In genomic region chr2:69603726-69604393, GRCm38 (mm10) we compare ENCODE assay signal across 29 mouse cellular contexts. TPM values are rescaled to one million over a fixed set of nuclear protein-coding genes. Genes with fewer than 3 reads are reported as not detected.
DNase-seq lines count a peak whose midpoint lies in the region; ATAC-seq and TF ChIP-seq lines count a peak whose summit lies in the region.
"Had no signal": no experiment of that assay in that cellular context is flagged by ENCODE, and none has a peak within 500 bp of the region (broad histone marks: within the 10 kb centered on the region; RNA-seq: fewer than 3 reads in every experiment).

No protein-coding gene starts in this region.

- no peaks in the 10 kb centered on the region; the same call in 1 of the 2 replicates for H3K4me1 ChIP-seq in intestine, embryonic 16.5 days (ENCODE audit: control insufficient read depth, insufficient read depth, low read length)
- no peaks in the 10 kb centered on the region for H3K4me1 ChIP-seq in kidney, embryonic 16.5 days (ENCODE audit: insufficient read depth, low read length)
- H3K4me1 ChIP-seq in small intestine, adult 2 months (ENCODE audit: control insufficient read depth, insufficient read depth, insufficient read length, low read length) = peaks cover 5% of the 10 kb centered on the region; the same call in 1 of the 2 replicates
- H3K4me1 ChIP-seq in forebrain, embryonic 12.5 days = no peaks in the 10 kb centered on the region
- H3K4me1 ChIP-seq: limb, embryonic 10.5 days; liver, embryonic 15.5 days; lung, embryonic 15.5 days; stomach, embryonic 15.5 days had no signal

- H3K9me3 ChIP-seq in intestine, embryonic 16.5 days (ENCODE audit: control insufficient read depth, low read length) = no peaks in the 10 kb centered on the region
- no peaks in the 10 kb centered on the region for H3K9me3 ChIP-seq in kidney, embryonic 16.5 days (ENCODE audit: low read length)
- no peaks in the 10 kb centered on the region for H3K9me3 ChIP-seq in forebrain, embryonic 12.5 days
- H3K9me3 ChIP-seq: limb, embryonic 10.5 days; liver, embryonic 15.5 days; lung, embryonic 15.5 days; stomach, embryonic 15.5 days had no signal

- no peaks in the 10 kb centered on the region for H3K36me3 ChIP-seq in intestine, embryonic 16.5 days (ENCODE audit: control insufficient read depth, insufficient read depth, low read length)
- H3K36me3 ChIP-seq in kidney, embryonic 16.5 days (ENCODE audit: insufficient read depth, low read length) = no peaks in the 10 kb centered on the region
- H3K36me3 ChIP-seq in small intestine, adult 2 months (ENCODE audit: control insufficient read depth, insufficient read depth, low read length) = no peaks in the 10 kb centered on the region
- H3K36me3 ChIP-seq in forebrain, embryonic 12.5 days (replicated peaks) = no peaks in the 10 kb centered on the region
- H3K36me3 ChIP-seq: limb, embryonic 10.5 days; liver, embryonic 15.5 days; lung, embryonic 15.5 days; stomach, embryonic 15.5 days had no signal

- H3K4me2 ChIP-seq in intestine, embryonic 16.5 days (ENCODE audit: low read depth, low read length) = no peak overlapping the region
- H3K4me2 ChIP-seq in kidney, embryonic 16.5 days (replicated peaks; ENCODE audit: low read depth, low read length) = no peak overlapping the region
- H3K4me2 ChIP-seq in forebrain, embryonic 12.5 days = no peak overlapping the region
- H3K4me2 ChIP-seq: heart, embryonic 11.5 days; liver, embryonic 15.5 days; lung, embryonic 15.5 days; stomach, embryonic 15.5 days had no signal

- H3K9ac ChIP-seq in intestine, embryonic 16.5 days (ENCODE audit: low read depth, low read length) = no peak overlapping the region
- H3K9ac ChIP-seq in kidney, embryonic 16.5 days (replicated peaks; ENCODE audit: low read length) = no peak overlapping the region
- H3K9ac ChIP-seq in forebrain, embryonic 12.5 days = no peak overlapping the region
- H3K9ac ChIP-seq: liver, embryonic 15.5 days; lung, embryonic 15.5 days; stomach, embryonic 15.5 days had no signal

- peak; percentile 9 for DNase-seq in 3T3-L1 (ENCODE audit: low read depth, low spot score)
- DNase-seq in T-cell, adult 2 months (ENCODE audit: low spot score) = no peak
- DNase-seq: adrenal gland, postnatal 10 days; cerebellum, adult 2 months; cerebellum, postnatal 36 days; embryo, embryonic 11 days; gastrocnemius, postnatal 14 days; heart, adult 11 months; liver; lung, postnatal 4 days; thymus, adult 18-20 months; thymus, postnatal 4 days had no signal

- H3K27ac ChIP-seq in intestine, embryonic 16.5 days (ENCODE audit: low read length) = peak overlapping the region; percentile 83
- peak overlapping the region; percentile 60; the same call in 1 of the 2 replicates for H3K27ac ChIP-seq in kidney, embryonic 16.5 days (ENCODE audit: low read length)
- peak overlapping the region; percentile 14; the same call in 1 of the 2 replicates for H3K27ac ChIP-seq in small intestine, adult 2 months (ENCODE audit: insufficient read depth, low read depth, low read length)
- H3K27ac ChIP-seq in forebrain, embryonic 12.5 days = no peak overlapping the region
- H3K27ac ChIP-seq: hindbrain, postnatal 0 days; limb, embryonic 10.5 days; liver, embryonic 15.5 days; lung, embryonic 15.5 days; stomach, embryonic 15.5 days had no signal

- peak; percentile 91 for ATAC-seq in intestine, embryonic 16.5 days
- no peak; the same call in 1 of the 2 replicates for ATAC-seq in kidney, embryonic 16.5 days (ENCODE audit: low FRiP score, low TSS enrichment)
- no peak for ATAC-seq in forebrain, embryonic 12.5 days (ENCODE audit: low FRiP score)
- no peak for ATAC-seq in monocyte, adult 5-6 weeks (replicated peaks; ENCODE audit: insufficient number of reproducible peaks, low FRiP score, low TSS enrichment, poor library complexity, severe bottlenecking)
- ATAC-seq: activated CD4-positive, CD25-positive, alpha-beta regulatory T cell, adult 4 months; forebrain, embryonic 16.5 days; hindbrain, postnatal 0 days; midbrain, embryonic 16.5 days had no signal

- no peaks in the 10 kb centered on the region for H3K27me3 ChIP-seq in intestine, embryonic 16.5 days (replicated peaks; ENCODE audit: control insufficient read depth, insufficient read depth, low read length)
- no peaks in the 10 kb centered on the region for H3K27me3 ChIP-seq in kidney, embryonic 16.5 days (ENCODE audit: insufficient read depth, low read length)
- H3K27me3 ChIP-seq in small intestine, adult 2 months (ENCODE audit: control insufficient read depth, insufficient read depth, low read length) = no peaks in the 10 kb centered on the region
- no peaks in the 10 kb centered on the region for H3K27me3 ChIP-seq in forebrain, embryonic 12.5 days
- H3K27me3 ChIP-seq: liver, embryonic 15.5 days; lung, embryonic 15.5 days; stomach, embryonic 15.5 days had no signal

- TF ChIP-seq POLR2A in small intestine, adult 2 months (IDR thresholded peaks at IDR 0.05; ENCODE audit: low read depth, low read length) = no peak

- H3K4me3 ChIP-seq in intestine, embryonic 16.5 days (ENCODE audit: low read length) = no peak overlapping the region
- no peak overlapping the region for H3K4me3 ChIP-seq in kidney, embryonic 16.5 days (ENCODE audit: low read length)
- H3K4me3 ChIP-seq in small intestine, adult 2 months (ENCODE audit: low read depth, low read length) = no peak overlapping the region
- H3K4me3 ChIP-seq in forebrain, embryonic 12.5 days (replicated peaks) = no peak overlapping the region
- H3K4me3 ChIP-seq: limb, embryonic 10.5 days; liver, embryonic 15.5 days; lung, embryonic 15.5 days; stomach, embryonic 15.5 days had no signal

- 76% methylated on average over 7 of the region's 7 CpGs for WGBS in intestine, embryonic 16.5 days
- WGBS in kidney, embryonic 16.5 days = 88% methylated on average over 7 of the region's 7 CpGs
- 47% methylated on average over 7 of the region's 7 CpGs for WGBS in small intestine, adult 2 months
- 89% methylated on average over 7 of the region's 7 CpGs for WGBS in forebrain, embryonic 12.5 days

- TF ChIP-seq CTCF in small intestine, adult 2 months (IDR thresholded peaks at IDR 0.05; ENCODE audit: extremely low read depth, insufficient read length, insufficient replicate concordance, low read depth, low read length) = no peak

RNA-seq across cellular contexts. Expression of gene Lrp2, which starts 18.0 kb away (rescaled TPM):
- 2.0 and 2.2 TPM in 2 replicates for polyA plus RNA-seq in intestine, embryonic 16.5 days (2015; fragmentation: Nextera tagmentation; extraction: Ambion mirVana)
- polyA plus RNA-seq in kidney, embryonic 16.5 days (2015; fragmentation: Nextera tagmentation; extraction: Ambion mirVana) = 21.4 and 23.0 TPM in 2 replicates
- polyA plus RNA-seq in small intestine, adult 2 months (2012; rRNA removed) = 0.04 TPM in 1 of 2 replicates, not detected in the other
- polyA plus RNA-seq in forebrain, embryonic 12.5 days (2016; fragmentation: Nextera tagmentation; extraction: Ambion mirVana) = 1.5 and 1.8 TPM in 2 replicates
- not detected in 3 replicates for total RNA-seq in monocyte, adult 5-6 weeks (2017)
- total RNA-seq: gastrocnemius, postnatal 14 days; hematopoietic stem cell, adult 5-6 weeks; megakaryocyte-erythroid progenitor cell, adult 5-6 weeks; MEL had no signal

RNA-seq across cellular contexts. Expression of gene Bbs5, which starts 43.1 kb away (rescaled TPM):
- polyA plus RNA-seq in intestine, embryonic 16.5 days (2015; fragmentation: Nextera tagmentation; extraction: Ambion mirVana) = 10.3 and 11.1 TPM in 2 replicates
- polyA plus RNA-seq in kidney, embryonic 16.5 days (2015; fragmentation: Nextera tagmentation; extraction: Ambion mirVana) = 16.1 and 19.9 TPM in 2 replicates
- not detected in 2 replicates for polyA plus RNA-seq in small intestine, adult 2 months (2012; rRNA removed)
- polyA plus RNA-seq in forebrain, embryonic 12.5 days (2016; fragmentation: Nextera tagmentation; extraction: Ambion mirVana) = 15.9 and 16.8 TPM in 2 replicates
- total RNA-seq in monocyte, adult 5-6 weeks (2017) = 1.6 TPM in 1 of 3 replicates, not detected in the others
